Mouse (Mus musculus) heart, embryonic 16.5 days (tissue): ENCODE data around the gene Khdc1b. TPM values are rescaled to one million over a fixed set of nuclear protein-coding genes. Genes with fewer than 3 reads are reported as not detected.
A peak's percentile ranks its signal among the peaks of the same experiment; 100 is the strongest.
"Not testable (repeated sequence)": the region's sequence is repeated elsewhere in the genome, so short reads cannot be mapped to it uniquely, and the experiment has no call there.

Source experiments
- ATAC-seq: fragments of 200-750 bp; cut with Nextera tagmentation; replicated peaks from 2 replicates; pipeline ENCODE4 v1.8.0; 2017; ENCODE audit warnings: moderate number of reproducible peaks; ENCODE audit not compliant: insufficient read depth, low FRiP score; ENCODE audit errors: extremely low read depth
- H3K27ac ChIP-seq: fragments of 300-500 bp; sonication (generic); 2 replicates; pipeline ENCODE4 v1.5.1; 2014; ENCODE audit warnings: mild to moderate bottlenecking, low read length, control low read depth, moderate library complexity
- H3K27me3 ChIP-seq: fragments of 300-500 bp; sonication (generic); 2 replicates; pipeline ENCODE4 v1.6.1; 2014; ENCODE audit warnings: low read length, mixed read lengths; ENCODE audit not compliant: control insufficient read depth, insufficient read depth
- H3K36me3 ChIP-seq: fragments of 300-500 bp; sonication (generic); 2 replicates; pipeline ENCODE4 v1.6.1; 2014; ENCODE audit not compliant: control insufficient read depth, insufficient read depth
- H3K4me1 ChIP-seq: fragments of 300-500 bp; sonication (generic); 2 replicates; pipeline ENCODE4 v1.6.1; 2014; ENCODE audit warnings: low read length, mixed read lengths; ENCODE audit not compliant: control insufficient read depth, insufficient read depth
- H3K4me2 ChIP-seq: fragments of 300-500 bp; sonication (generic); 2 replicates; pipeline ENCODE4 v1.6.1; 2014; ENCODE audit warnings: low read depth, mild to moderate bottlenecking, control low read depth, low read length
- H3K4me3 ChIP-seq: fragments of 300-500 bp; sonication (generic); 2 replicates; pipeline ENCODE4 v1.5.1; 2014; ENCODE audit warnings: mild to moderate bottlenecking, control low read depth, low read length
- H3K9ac ChIP-seq: fragments of 300-500 bp; sonication (generic); 2 replicates; pipeline ENCODE4 v1.6.1; 2014; ENCODE audit warnings: low read length, control low read depth
- H3K9me3 ChIP-seq: fragments of 300-500 bp; sonication (generic); replicated peaks from 2 replicates; pipeline ENCODE4 v1.6.1; 2016; ENCODE audit warnings: low read length; ENCODE audit not compliant: control insufficient read depth
- WGBS: fragments of 180-500 bp; shearing (Covaris S2); extraction: QIAGEN DNeasy Blood & Tissue Kit; methylation state at CpG from one replicate; pipeline ENCODE4 v1.1.7; 2014; 5-methylcytosine and 5-hydroxymethylcytosine counted together
- polyA plus RNA-seq: library from polyadenylated mRNA; unstranded; fragments of >200 nt; fragmentation: Nextera tagmentation; extraction: Ambion mirVana; gene quantifications from 2 replicates; pipeline ENCODE4 v1.2.1, GENCODE M21; 2015

The Khdc1b gene
- 0.07 TPM in 1 of 2 replicates, not detected in the other for polyA plus RNA-seq

DNA sequence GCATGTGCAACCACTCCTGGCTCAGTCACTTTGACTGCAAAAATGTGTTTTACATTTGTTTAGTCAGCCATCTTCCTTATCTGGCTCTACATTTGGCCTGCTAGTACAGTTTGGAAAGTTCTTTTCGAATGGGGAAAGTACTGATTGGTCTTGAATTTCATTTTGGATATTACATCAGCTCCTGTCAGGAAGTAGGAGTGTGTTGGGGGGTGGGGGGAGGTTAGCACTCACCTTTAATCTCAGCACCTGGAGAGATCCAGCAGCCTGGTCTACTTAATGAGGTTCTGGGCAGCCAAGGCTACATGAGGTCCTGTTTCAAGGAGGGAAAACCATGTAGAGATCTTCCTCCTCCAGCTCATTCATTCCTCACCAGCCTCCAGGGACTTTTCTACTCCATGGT is at the start of gene Khdc1b:
TSS of gene Khdc1b (plus strand) at position 301 of the 400 bp plus-strand sequence.
- ATAC-seq: no peak
- whole genome bisulfite sequencing: 79% methylated on average over 1 of the region's 1 CpGs
- no peaks in the 10 kb centered on the region for H3K9me3 ChIP-seq
- H3K36me3 ChIP-seq: no peaks in the 10 kb centered on the region
- no peak within 1 kb of the TSS for H3K4me3 ChIP-seq
- H3K4me2 ChIP-seq: no peak within 1 kb of the TSS
- no peaks in the 10 kb centered on the region for H3K27me3 ChIP-seq
- H3K4me1 ChIP-seq: no peaks in the 10 kb centered on the region
- H3K27ac ChIP-seq: no peak within 1 kb of the TSS
- H3K9ac ChIP-seq: no peak within 1 kb of the TSS

DNA sequence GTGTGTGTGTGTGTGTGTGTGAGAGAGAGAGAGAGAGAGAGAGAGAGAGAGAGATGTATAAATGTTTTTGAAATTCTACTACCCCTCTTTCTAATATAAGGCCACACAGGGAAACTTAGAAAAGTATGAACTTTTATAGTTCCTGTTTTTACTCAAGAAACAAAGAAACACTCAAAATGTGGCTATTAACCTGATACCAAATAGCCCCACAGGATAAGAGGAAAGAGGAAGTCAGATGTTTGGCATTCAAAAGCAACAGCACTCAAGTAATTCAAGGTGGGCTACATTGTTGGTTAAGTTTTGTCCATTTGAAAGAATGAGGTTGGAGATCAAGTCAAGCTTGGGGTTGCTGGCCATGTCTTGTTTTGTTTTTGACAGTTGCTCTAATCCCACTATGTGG is 47.5 kb upstream of the Khdc1b start:
- Histone ChIP-seq H3K4me3 (no peak overlapping the region), H3K9ac (no peak overlapping the region), H3K27me3 (no peaks in the 10 kb centered on the region), H3K27ac (no peak overlapping the region), H3K36me3 (no peaks in the 10 kb centered on the region), H3K4me1 (no peaks in the 10 kb centered on the region), H3K4me2 (no peak overlapping the region), H3K9me3 (peaks cover 7% of the 10 kb centered on the region; the same call in 1 of the 2 replicates)
- no peak for ATAC-seq

DNA sequence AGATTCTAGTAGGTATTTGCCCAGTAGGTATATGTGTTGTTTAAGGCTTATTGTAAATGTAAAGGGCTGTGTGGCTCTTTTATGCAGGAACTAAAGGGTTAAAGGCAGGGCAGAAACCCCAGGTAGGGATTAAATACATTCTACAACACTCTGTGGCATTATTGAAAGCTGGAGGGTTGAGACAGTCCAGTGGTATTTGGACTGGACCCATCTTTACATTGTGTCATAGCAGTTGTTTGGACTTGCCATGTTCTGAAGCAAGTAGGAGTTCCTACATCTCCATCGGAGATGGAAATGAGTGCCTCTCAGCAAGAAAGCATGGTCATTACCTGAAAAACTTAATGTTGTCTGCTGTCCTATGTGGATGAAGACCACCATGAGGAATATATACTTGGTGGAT is 42.6 kb upstream of the Khdc1b start:
- Histone ChIP-seq H3K4me3 (no peak overlapping the region), H3K4me2 (no peak overlapping the region), H3K4me1 (no peaks in the 10 kb centered on the region), H3K27me3 (no peaks in the 10 kb centered on the region), H3K27ac (no peak overlapping the region), H3K36me3 (no peaks in the 10 kb centered on the region), H3K9ac (no peak overlapping the region), H3K9me3 (peaks cover 7% of the 10 kb centered on the region; the same call in 1 of the 2 replicates)
- 96% methylated on average over 1 of the region's 1 CpGs for WGBS
- ATAC-seq: no peak

DNA sequence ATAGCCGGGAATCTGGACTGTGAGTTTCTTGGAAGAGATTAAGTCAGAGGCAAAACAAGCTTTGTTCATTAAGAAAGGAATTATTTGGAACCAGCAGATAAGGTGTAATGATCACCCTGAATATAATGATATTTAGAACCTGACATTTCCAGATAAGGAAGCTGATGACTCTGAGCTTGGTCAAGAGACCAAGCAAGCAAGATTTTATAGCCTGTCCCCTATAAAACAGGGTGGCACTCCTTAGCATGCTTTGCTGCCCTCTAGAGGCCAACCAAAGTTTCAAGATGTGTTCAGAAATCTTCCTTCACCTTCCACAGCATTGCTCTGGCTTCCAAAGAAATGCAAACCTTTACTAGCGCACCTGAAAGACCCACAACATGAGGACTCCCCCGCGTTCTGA is 39.1 kb upstream of the Khdc1b start:
- H3K36me3 ChIP-seq: no peaks in the 10 kb centered on the region
- ATAC-seq: no peak
- no peaks in the 10 kb centered on the region for H3K4me1 ChIP-seq
- H3K4me3 ChIP-seq: no peak overlapping the region
- no peaks in the 10 kb centered on the region for H3K27me3 ChIP-seq
- WGBS: 52% methylated on average over 4 of the region's 4 CpGs
- H3K9me3 ChIP-seq: no peaks in the 10 kb centered on the region
- H3K27ac ChIP-seq: no peak overlapping the region
- H3K9ac ChIP-seq: no peak overlapping the region
- no peak overlapping the region for H3K4me2 ChIP-seq

DNA sequence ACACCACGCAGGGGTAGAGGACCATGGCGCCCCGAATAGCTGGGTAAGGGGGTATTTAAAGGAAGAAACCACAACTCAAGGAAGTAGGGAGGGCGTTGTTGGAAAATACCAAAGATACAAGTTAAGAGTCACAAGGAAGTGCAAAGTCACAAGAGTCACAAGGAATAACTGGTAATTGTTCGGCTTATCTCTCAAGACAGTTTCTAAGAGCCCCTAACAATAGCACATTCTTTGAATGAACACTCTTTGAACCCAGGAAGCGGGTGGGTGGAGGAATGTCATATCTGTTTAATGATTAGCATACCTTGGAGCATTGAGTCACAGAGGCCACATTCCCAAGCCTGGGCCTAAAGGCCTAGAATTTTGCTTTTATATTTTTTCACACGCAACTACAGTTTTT is 38.6 kb upstream of the Khdc1b start:
- H3K27me3 ChIP-seq, H3K4me3 ChIP-seq, H3K9ac ChIP-seq, H3K9me3 ChIP-seq, H3K4me2 ChIP-seq, ATAC-seq, H3K4me1 ChIP-seq, H3K36me3 ChIP-seq, H3K27ac ChIP-seq: not testable (repeated sequence)
- 70% methylated on average over 7 of the region's 7 CpGs for WGBS

DNA sequence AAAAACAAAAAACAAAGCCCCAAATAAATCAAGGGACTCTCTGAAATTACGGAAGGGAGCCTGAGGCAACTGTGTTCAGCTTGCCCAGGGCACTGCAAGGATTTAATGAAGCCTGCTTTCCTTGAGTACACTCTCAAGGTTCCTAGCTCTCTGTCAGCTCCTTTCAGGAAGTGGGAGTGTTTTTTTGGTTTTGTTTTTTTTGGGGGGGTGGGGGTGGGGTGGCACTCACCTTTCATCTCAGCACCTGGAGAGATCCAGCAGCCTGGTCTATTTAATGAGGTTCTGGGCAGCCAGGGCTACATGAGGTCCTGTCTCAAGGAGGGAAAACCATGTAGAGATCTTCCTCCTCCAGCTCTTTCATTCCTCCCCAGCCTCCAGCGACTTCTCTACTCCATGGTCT is 34.0 kb upstream of the Khdc1b start, which contains the start of gene Khdc1a:
TSS of gene Khdc1a (plus strand) at position 301 of the 400 bp plus-strand sequence.
- 75% methylated on average over 2 of the region's 2 CpGs for WGBS
- H3K4me1 ChIP-seq: no peaks in the 10 kb centered on the region
- no peak within 1 kb of the TSS for H3K4me2 ChIP-seq
- no peaks in the 10 kb centered on the region for H3K27me3 ChIP-seq
- H3K9me3 ChIP-seq: no peaks in the 10 kb centered on the region
- no peak for ATAC-seq
- H3K36me3 ChIP-seq: no peaks in the 10 kb centered on the region
- no peak within 1 kb of the TSS for H3K27ac ChIP-seq
- H3K9ac ChIP-seq: no peak within 1 kb of the TSS
- H3K4me3 ChIP-seq: no peak within 1 kb of the TSS

DNA sequence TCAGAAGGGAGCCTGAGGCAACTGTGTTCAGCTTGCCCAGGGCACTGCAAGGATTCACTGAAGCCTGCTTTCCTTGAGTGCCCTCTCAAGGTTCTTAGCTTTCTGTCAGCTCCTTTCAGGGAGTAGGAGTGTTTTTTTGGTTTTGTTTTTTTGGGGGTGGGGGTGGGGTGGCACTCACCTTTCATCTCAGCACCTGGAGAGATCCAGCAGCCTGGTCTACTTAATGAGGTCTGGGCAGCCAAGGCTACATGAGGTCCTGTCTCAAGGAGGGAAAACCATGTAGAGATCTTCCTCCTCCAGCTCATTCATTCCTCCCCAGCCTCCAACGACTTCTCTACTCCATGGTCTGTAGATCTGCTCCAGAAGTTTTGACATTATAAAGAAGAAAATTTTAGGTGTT is 15.3 kb upstream of the Khdc1b start, which contains the start of gene Khdc1c:
TSS of gene Khdc1c (plus strand) at position 301 of the 400 bp plus-strand sequence.
- ATAC-seq, H3K36me3 ChIP-seq, H3K27me3 ChIP-seq, H3K27ac ChIP-seq, H3K4me2 ChIP-seq, H3K9ac ChIP-seq, H3K4me3 ChIP-seq, H3K9me3 ChIP-seq, H3K4me1 ChIP-seq: not testable (repeated sequence)
- 61% methylated on average over 1 of the region's 1 CpGs for WGBS

DNA sequence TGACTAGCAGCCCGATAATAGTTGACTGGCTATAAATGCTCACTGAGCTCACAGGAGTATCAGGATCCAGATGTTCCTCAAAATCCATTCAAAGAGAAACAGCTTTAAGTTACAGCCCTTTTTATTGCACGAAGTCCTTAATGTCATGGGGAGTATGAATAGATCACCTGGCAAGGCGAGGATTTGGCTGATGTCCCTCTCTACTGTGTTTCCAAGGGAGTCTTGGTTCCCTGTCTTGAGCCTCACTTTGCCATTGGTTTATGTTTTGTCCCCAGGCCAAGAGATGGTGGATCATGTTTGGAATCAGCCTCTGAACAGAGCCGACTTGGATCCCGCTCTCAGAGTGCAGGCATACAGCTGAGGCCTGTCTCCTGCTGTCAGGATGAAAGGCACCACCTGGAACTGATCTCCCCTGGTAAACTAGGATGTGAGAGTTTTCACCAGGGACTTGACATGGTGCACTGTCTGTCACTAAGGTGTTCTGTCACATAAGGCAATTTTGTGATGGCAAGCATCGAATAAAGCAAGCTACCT is 7.8 kb downstream of the Khdc1b start:
- H3K27ac ChIP-seq: no peak overlapping the region
- H3K4me1 ChIP-seq: no peaks in the 10 kb centered on the region
- H3K36me3 ChIP-seq: no peaks in the 10 kb centered on the region
- no peak for ATAC-seq
- H3K27me3 ChIP-seq: no peaks in the 10 kb centered on the region
- no peak overlapping the region for H3K4me3 ChIP-seq
- WGBS: 72% methylated on average over 6 of the region's 6 CpGs
- no peak overlapping the region for H3K9ac ChIP-seq
- no peaks in the 10 kb centered on the region for H3K9me3 ChIP-seq
- H3K4me2 ChIP-seq: no peak overlapping the region

DNA sequence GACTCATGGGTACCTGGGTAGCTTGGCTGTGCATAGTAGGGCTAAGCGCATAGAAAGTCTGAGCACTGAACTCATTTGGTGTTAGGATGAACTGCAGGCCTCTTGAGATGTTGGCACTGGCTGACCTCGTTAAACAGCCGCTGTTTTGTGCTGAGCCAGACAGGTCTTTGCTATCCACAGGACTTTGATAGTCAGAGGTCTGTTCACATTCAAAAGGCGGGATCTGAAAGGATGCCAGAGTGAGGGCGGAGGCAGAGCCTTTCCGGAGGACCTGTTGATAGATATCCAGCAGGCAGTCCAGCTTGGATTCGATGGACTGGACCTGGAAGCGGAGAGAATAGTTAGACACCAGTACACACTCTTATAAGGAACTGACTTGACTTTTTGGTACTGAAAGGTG is 19.4 kb downstream of the Khdc1b start:
- 35% methylated on average over 8 of the region's 8 CpGs for WGBS
- Histone ChIP-seq H3K36me3 (no peaks in the 10 kb centered on the region), H3K9me3 (no peaks in the 10 kb centered on the region), H3K4me1 (no peaks in the 10 kb centered on the region), H3K4me2 (no peak overlapping the region), H3K9ac (no peak overlapping the region), H3K27me3 (no peaks in the 10 kb centered on the region), H3K27ac (no peak overlapping the region), H3K4me3 (no peak overlapping the region)
- peak; percentile 49; the same call in 1 of the 2 replicates for ATAC-seq
